Mouse (Mus musculus) E14TG2a.4 (cell line): ENCODE measurements around the gene Lama2.
A peak's percentile ranks its signal among the peaks of the same experiment; 100 is the strongest.

Experiments
- H3K27me3 ChIP-seq: 2 replicates; pipeline ENCODE4 v1.6.1; 2014; ENCODE audit warnings: low read length, control low read depth; ENCODE audit not compliant: insufficient read depth
- H3K36me3 ChIP-seq: 2 replicates; pipeline ENCODE4 v1.6.1; 2014; ENCODE audit warnings: low read length, control low read depth; ENCODE audit not compliant: insufficient read depth
- H3K4me1 ChIP-seq: replicated peaks from 2 replicates; pipeline ENCODE4 v1.6.1; 2014; ENCODE audit warnings: low read depth, low read length, control low read depth
- H3K4me3 ChIP-seq: replicated peaks from 2 replicates; pipeline ENCODE4 v1.5.1; 2014; ENCODE audit warnings: mild to moderate bottlenecking, low read length
- H3K9me3 ChIP-seq: 2 replicates; pipeline ENCODE4 v1.6.1; 2014; ENCODE audit warnings: low read length, control low read depth
- CTCF ChIP-seq: conservative IDR thresholded peaks from 2 replicates; pipeline ENCODE4 v1.5.1; 2014; ENCODE audit warnings: low read length
- NANOG ChIP-seq: IDR thresholded peaks from 2 replicates; pipeline ENCODE4 v1.6.1; 2014; ENCODE audit warnings: borderline replicate concordance, low read length, mixed read lengths
- POU5F1 ChIP-seq: IDR thresholded peaks from 2 replicates; pipeline ENCODE4 v1.6.1; 2014; ENCODE audit warnings: low read length, borderline replicate concordance

The Lama2 gene

DNA sequence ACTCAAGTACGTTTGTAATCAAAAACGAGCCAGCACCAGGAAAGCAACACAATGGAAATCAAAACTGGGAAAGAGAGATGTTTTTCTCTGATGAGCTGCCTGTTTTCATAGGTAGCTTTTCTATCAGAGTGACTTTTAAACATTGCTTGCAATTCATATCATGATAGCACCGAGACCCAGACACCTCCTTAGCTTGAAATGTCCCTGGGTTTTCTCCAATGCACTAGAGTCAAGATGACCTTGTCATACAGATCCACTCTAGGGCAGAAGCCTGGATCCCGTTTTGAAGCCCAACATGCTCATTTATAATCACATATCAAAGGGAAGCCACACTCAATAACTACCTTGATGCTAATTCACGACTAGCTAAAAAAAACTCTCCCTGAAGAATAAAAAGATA is 386.0 kb downstream of the Lama2 start:
- no peaks in the 10 kb centered on the region for H3K9me3 ChIP-seq
- no peaks in the 10 kb centered on the region for H3K4me1 ChIP-seq
- TF ChIP-seq POU5F1 (no peak), CTCF (no peak), NANOG (no peak)
- no peaks in the 10 kb centered on the region for H3K36me3 ChIP-seq
- H3K4me3 ChIP-seq: no peak overlapping the region
- H3K27me3 ChIP-seq: no peaks in the 10 kb centered on the region

DNA sequence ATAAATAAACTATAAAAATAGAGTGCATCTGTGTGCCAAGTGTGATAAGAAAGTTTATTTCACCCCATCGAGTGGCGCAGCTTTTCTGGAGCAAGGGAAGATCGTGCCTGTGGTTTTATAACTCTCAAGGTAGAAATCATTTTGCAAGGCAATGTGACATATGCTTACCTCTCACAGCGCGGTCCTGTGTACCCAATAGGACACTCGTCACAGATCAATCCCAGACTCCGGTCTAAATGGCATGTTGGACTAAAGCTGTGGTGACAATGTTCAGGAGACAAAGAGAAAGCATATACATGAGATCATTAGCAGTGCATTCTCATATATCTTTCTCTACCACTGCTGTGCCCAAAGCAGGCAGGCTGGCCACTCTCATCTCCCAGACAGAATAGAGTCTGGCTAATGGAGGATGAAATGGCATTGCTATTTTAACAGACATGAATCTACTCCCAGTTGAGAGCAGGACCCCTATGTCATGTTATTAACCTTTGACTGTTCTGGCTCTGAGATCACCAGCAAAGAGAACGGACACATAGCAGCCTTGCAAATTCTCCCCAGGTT is 395.7 kb downstream of the Lama2 start:
- H3K27me3 ChIP-seq: no peaks in the 10 kb centered on the region
- peaks cover 3% of the 10 kb centered on the region; the same call in 1 of the 2 replicates for H3K9me3 ChIP-seq
- no peaks in the 10 kb centered on the region for H3K36me3 ChIP-seq
- H3K4me3 ChIP-seq: no peak overlapping the region
- no peaks in the 10 kb centered on the region for H3K4me1 ChIP-seq
- TF ChIP-seq CTCF: no peak
- no peak for TF ChIP-seq POU5F1
- TF ChIP-seq NANOG: no peak

DNA sequence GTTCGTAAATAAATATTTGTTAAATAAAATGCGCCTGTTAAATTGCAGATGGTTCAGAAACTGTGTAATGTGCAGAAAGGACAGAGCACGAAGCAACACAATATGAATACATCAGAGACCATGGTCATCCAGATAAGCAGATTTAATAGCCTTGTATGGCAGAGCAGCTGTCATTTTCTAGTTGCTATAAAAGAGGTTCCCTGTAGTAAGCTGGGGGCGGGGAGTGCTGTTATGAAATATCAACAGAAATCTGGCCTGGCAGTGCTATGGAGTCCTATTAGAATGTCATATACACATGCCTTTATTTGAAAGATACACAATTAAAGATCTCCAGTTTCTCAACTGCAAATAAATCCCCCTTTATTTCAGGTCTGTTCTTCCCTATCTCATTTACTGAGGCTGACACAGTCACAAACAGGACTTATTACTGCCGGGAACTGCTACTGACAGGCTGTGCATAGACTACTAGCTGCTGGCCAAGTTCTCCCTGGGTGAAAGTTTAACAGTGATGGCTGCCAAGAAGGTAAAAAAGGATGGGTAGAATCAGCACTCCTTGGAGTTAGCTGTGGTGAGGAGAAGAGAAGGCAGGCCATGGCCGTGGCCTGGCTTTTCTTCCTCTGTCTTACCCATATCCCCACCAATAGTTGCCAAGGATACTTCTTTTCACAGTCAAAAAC is 396.8 kb downstream of the Lama2 start:
- TF ChIP-seq CTCF: no peak
- no peak for TF ChIP-seq NANOG
- TF ChIP-seq POU5F1: no peak
- Histone ChIP-seq H3K9me3 (peaks cover 3% of the 10 kb centered on the region; the same call in 1 of the 2 replicates), H3K4me3 (no peak overlapping the region), H3K36me3 (no peaks in the 10 kb centered on the region), H3K27me3 (no peaks in the 10 kb centered on the region), H3K4me1 (no peaks in the 10 kb centered on the region)

DNA sequence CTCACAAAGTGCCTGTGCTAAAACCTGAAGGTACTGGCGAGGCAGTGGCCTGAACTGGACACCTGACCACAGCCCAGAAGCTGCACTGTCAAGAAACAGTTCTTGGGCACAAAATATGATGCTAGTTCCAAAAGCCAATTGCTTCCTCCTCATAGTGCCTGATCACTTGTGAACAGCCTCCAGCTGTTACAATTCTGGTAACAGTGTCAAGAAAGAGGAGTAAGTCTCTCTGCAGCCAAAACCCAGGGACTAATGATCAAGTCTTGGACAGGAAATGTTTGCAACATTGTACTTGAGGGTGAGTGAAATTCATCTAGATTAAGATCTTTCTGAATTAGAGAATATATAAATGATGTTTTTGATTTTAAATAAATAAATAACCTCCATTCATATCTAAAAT is 399.9 kb downstream of the Lama2 start:
- H3K4me1 ChIP-seq: no peaks in the 10 kb centered on the region
- H3K4me3 ChIP-seq: no peak overlapping the region
- no peaks in the 10 kb centered on the region for H3K36me3 ChIP-seq
- H3K27me3 ChIP-seq: no peaks in the 10 kb centered on the region
- TF ChIP-seq POU5F1 (no peak), CTCF (no peak), NANOG (no peak)
- H3K9me3 ChIP-seq: peaks cover 3% of the 10 kb centered on the region; the same call in 1 of the 2 replicates

DNA sequence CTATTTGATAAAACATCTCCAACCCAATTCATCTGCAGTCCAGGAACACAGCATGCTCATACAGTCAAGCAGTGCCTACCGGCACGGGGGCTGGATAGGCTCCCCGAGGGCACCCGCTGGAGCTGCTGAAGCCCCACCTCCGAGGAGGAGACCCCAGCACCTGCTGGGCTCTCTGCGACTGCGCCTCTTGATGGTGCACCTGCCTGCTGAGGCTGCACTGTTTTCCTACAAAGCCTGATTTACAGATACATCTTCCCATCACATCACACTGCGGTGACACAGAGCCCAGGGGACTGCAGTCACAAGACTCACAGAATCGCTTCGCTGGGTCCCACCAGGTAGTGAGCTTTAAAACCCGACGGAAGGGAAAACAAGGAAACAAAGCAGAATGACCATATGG is 412.2 kb downstream of the Lama2 start:
- H3K36me3 ChIP-seq: no peaks in the 10 kb centered on the region
- no peak for TF ChIP-seq CTCF
- TF ChIP-seq POU5F1: no peak
- TF ChIP-seq NANOG: no peak
- 0 out of 2 replicates have a peak overlapping the region, but pooled peaks have one; percentile 23 for H3K4me3 ChIP-seq
- H3K9me3 ChIP-seq: no peaks in the 10 kb centered on the region
- no peaks in the 10 kb centered on the region for H3K27me3 ChIP-seq
- H3K4me1 ChIP-seq: peaks cover 7% of the 10 kb centered on the region

DNA sequence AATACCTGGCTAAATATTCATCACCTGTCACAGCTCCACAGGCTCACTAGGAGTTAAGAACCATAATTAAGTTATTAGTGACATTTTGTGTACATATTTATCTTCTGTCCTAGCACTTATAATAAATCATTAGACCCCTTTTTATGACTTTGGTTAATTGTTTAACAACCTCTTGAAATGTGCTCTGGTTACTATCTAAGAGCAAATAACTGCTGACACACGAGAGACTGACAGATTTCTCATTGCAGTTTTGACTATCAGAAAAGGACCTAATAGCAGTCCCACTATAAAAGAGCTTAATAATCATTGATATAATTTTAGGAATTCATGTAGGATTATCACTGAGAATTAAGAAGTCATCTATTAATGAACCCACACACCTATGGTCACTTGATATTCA is 421.1 kb downstream of the Lama2 start:
- H3K36me3 ChIP-seq: no peaks in the 10 kb centered on the region
- no peaks in the 10 kb centered on the region for H3K27me3 ChIP-seq
- H3K4me3 ChIP-seq: no peak overlapping the region
- TF ChIP-seq NANOG (no peak), CTCF (no peak), POU5F1 (no peak)
- no peaks in the 10 kb centered on the region for H3K9me3 ChIP-seq
- 0 out of 2 replicates have a peak, but pooled peaks cover 3% of the 10 kb centered on the region for H3K4me1 ChIP-seq

DNA sequence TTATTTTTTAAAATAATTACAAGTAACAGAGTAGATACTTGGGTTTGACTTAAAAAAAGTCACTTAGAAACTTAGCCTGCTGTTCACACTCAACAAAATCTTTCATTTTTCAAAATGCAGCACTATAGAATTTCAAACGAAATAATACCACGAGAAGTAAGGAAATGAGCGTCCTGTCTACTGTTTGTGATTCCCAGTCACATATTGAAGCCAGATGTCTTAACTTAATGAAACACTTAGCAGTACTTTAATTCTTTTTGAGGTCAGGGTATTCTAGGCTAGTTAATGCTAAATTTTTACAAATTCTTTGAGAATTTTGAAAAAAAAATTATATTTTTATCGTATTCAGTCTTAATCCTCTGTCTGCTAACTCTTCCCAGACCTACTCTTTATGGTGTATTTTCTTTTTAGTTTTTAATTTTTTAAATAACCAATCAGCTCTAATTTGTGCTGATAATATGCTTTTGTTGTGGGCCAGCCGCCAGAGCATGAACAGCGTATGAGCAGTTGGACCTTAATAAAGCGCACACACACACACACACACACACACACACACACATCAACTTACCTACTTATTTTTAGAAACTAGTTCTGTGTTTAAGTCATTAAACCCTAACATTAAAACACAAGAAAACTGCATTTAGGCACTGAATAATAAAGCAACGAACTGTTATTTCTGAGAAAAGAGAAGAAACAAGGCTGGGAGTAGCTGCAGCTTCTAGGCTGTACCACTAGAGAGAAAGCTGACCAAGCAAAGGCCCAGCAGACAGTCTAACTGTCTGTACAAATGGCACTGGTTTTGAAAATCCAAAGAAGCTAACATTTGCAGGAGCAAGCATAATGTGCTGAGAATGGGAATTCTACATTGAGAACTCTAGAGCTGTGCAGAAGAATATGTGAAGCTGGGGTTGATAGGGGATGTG is 425.3 kb downstream of the Lama2 start:
- no peak overlapping the region for H3K4me3 ChIP-seq
- no peaks in the 10 kb centered on the region for H3K36me3 ChIP-seq
- no peaks in the 10 kb centered on the region for H3K9me3 ChIP-seq
- 0 out of 2 replicates have a peak, but pooled peaks cover 3% of the 10 kb centered on the region for H3K4me1 ChIP-seq
- no peak for TF ChIP-seq NANOG
- TF ChIP-seq CTCF: no peak
- TF ChIP-seq POU5F1: no peak
- H3K27me3 ChIP-seq: no peaks in the 10 kb centered on the region
